Mouse (Mus musculus): Measurements from ENCODE around the gene Slc12a7.
"Not testable (repeated sequence)": the region's sequence is repeated elsewhere in the genome, so short reads cannot be mapped to it uniquely, and the experiment has no call there.

The Slc12a7 gene

GRCm38 (mm10) chr13:73718225-73718624 is 14.7 kb upstream of the Slc12a7 start:
- peak; percentile 86 for DNase-seq (ENCODE audit: low spot score)

DNA sequence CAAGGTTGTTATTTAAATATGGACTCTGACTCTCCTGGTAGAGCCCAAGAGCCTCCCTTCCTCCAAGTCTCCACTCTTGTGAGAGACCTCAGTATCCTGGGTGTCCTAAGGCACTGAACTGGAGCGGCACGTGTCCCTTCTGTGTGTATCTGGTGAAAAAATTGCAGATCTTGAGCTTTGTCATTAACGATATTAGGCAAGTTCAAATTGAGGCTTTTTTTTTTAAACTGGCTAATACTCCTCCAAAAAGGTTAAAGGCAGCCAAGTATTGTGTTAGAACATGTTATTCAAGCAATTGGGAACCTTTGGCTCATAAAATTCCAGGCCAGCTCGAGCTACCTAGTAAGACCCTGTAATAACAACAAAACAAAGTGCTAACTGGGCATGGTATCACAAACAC is 12.7 kb upstream of the Slc12a7 start:
- DNase-seq (ENCODE audit: low spot score): no peak

GRCm38 (mm10) chr13:73723081-73723668 is 9.7 kb upstream of the Slc12a7 start:
- DNase-seq (ENCODE audit: low spot score): peak; percentile 52

- no peak for DNase-seq (ENCODE audit: low spot score)
Measured at GRCm38 (mm10) chr13:73725315-73725714, 7.6 kb upstream of the Slc12a7 start.

DNA sequence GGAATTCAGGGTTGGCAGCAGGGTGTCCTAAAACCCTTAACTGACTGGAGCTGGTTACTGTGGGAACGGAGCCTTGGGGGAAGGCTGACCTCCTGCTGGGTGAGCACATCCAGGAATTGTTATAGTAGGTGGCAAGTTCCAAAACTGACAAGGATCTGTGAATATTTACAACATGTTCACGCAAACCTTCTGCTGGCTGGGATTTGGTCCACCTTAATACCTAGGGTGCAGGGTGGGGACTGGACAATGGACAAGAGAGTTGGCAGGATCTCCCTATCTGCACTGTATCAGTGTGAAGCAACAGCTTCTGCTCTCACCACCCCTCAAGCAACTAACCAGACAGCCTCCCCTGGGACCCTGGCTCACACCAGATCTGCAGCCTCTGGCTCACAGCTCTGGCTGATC is 5.3 kb upstream of the Slc12a7 start:
- no peak for DNase-seq (ENCODE audit: low spot score)

- DNase-seq (ENCODE audit: low spot score): no peak
Measured at GRCm38 (mm10) chr13:73728633-73729032, 4.3 kb upstream of the Slc12a7 start.

- DNase-seq (ENCODE audit: low spot score): no peak
Measured at GRCm38 (mm10) chr13:73730913-73731312, 2.0 kb upstream of the Slc12a7 start.

GRCm38 (mm10) chr13:73732235-73732634 is 659 bp upstream of the Slc12a7 start:
- no peak for DNase-seq (ENCODE audit: low spot score)

DNA sequence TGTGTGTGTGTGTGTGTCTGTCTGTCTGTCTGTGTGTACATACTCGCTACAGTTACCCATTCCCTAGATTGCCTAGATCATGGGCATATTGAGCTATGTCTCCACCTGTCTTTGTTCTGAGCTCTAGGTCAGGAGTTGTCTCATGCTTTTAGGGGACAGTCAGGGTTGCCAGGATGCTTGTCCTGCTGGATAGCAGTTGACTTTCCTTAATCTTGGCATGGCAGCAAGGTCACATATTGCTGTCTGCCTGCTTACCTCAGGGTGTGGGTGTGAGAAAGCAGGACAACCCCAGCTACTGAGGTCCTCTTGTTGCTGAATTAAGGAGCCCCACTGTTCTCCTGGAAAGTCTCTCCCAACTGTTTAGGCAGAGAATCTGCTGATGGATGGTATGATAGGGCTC is 1.5 kb downstream of the Slc12a7 start:
- no peak for DNase-seq (ENCODE audit: low spot score)

GRCm38 (mm10) chr13:73735270-73735669 is 2.4 kb downstream of the Slc12a7 start:
- peak; percentile 80 for DNase-seq (ENCODE audit: low spot score)

- DNase-seq (ENCODE audit: low spot score): no peak
Measured at GRCm38 (mm10) chr13:73735928-73736327, 3.0 kb downstream of the Slc12a7 start.

DNA sequence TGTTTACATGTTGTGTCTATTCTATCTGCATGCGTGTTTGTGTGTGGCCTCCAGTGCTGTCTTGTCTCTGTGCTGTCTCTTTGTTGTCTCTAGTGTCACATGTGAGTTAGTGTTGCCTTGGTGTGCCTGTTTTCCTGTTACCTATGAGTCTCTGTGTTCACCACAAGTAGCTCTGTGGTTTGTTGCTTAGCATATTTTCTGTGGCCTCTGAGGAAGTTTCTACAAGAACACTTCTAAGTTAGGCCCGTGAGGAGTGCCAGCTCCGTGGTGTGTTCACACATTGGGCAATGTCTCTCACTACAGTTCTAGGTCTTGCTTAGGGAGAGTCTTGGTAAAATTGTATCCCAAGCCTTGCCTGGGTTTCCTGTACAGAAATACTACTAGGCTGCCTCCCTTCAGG is 4.0 kb downstream of the Slc12a7 start:
- no peak for DNase-seq (ENCODE audit: low spot score)

- DNase-seq (ENCODE audit: low spot score): not testable (repeated sequence)
Measured at GRCm38 (mm10) chr13:73740399-73740944, 7.6 kb downstream of the Slc12a7 start.

DNA sequence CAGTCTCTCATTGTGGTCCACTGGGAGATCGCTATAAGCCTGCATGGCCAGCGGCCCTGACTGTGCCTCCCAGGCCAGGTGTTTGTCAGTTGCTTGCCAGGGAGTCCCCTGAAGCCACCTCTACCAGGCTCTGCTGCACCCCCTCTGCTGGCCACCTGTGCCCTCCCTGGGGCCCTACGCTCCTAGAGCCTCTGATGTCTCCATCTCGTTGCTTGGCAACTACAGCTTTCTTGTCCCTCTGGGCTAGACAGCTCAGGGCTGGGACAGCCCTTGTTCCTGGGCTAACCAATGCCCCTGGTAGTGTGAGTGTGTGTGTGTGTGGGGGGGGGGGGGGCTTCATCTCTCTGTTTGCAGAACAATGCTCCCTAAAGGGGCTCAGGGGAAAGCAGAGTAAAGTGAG is 10.1 kb downstream of the Slc12a7 start:
- DNase-seq (ENCODE audit: low spot score): no peak

DNA sequence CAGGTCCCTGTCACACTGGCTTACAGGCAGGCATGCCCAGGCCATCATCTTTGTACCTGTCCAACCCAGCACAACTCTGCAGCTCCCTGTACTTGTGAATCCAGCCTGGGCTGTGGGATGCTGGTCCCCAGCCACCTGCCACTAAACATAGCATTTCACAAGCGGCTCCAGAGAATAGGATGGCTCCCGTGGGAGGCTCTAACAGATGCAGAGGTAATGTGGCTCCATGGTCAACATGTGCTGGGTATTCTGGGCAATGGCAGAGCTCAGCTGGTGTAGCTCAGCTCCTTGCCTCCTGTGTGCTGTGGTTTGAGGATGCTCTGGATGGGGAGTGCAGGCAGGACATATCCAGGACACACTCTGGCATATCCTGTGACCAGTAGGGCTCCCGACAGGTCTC is 10.8 kb downstream of the Slc12a7 start:
- DNase-seq (ENCODE audit: low spot score): no peak

GRCm38 (mm10) chr13:73748663-73749440 is 16.0 kb downstream of the Slc12a7 start:
- peak; percentile 70 for DNase-seq (ENCODE audit: low spot score)

DNA sequence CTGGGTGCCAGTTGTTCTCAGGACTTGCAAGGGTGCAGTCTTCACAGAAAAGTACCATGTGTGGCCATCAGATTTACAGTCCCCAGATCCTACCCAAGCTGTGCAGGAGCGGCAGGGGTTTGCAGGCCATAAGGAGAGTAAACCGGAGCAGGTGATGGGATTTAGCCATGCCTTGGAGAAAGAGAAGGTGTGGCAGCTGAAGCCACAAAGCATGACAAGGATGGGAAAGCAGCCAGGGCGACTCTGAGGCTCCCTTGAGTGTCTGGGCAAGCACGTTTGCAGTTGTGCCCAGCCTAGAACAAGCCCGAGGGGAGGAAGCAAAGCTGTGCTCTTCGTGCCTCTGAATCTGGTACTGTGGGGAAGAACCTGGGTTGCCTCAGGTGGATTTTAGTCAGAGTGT is 17.5 kb downstream of the Slc12a7 start:
- peak; percentile 47 for DNase-seq (ENCODE audit: low spot score)

DNA sequence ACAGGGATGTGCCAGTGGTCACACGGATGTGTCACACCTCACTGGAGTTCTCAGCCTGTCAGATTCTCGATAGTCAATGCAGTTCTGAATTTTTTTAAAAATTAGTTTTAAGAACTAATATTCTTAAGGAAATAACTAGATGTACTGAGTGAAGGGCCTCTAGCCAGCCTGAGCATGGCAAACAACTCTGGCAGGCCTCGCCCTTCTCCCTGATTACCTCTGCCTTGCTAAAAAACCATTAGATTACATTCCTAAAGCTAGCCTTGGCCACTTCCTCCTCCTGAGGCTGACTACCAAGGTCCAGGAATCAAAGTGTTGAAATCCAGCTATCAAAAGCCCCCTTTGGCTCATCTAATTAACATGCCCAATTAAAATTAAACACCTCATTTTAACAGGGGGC is 18.4 kb downstream of the Slc12a7 start:
- DNase-seq (ENCODE audit: low spot score): no peak

- DNase-seq (ENCODE audit: low spot score): no peak
Measured at GRCm38 (mm10) chr13:73755809-73756208, 22.9 kb downstream of the Slc12a7 start.

DNA sequence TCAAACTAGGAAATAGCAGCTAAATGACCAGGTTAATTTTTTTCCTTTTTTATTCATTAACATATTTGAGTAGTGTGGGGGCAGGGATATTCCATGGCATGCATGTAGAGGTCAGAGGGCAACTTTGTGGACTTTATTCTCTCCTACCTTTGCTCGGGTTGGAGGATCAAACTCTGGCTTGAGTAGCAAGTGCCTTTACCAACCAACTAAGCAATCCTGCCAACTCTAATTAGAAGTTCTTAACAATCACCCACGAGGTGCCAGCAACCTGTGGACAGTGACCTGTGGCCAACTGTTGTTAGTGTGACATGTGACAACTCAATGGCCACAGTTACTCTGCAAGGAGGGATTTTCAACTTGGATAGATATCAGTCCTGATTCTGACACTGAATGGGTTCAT is 24.0 kb downstream of the Slc12a7 start:
- DNase-seq (ENCODE audit: low spot score): no peak

DNA sequence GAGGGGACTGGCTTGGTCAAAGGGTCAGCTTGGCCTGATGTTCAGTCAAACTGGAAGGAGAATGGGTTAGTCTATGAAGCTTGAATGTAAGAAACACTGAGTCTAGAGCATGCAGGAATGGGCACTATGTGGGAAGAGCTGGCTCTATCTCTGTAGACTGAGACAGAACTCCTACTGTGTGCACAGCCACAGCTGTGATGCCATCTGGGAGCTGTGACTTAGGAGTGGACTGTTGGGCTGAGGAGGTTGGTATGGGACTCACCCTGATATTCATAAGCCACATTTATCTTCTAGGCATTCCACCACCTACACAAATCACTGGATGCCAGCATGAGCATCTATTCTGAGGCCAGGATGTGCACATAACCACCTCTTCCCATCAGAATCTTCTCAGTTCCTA is 24.5 kb downstream of the Slc12a7 start:
- DNase-seq (ENCODE audit: low spot score): no peak

DNA sequence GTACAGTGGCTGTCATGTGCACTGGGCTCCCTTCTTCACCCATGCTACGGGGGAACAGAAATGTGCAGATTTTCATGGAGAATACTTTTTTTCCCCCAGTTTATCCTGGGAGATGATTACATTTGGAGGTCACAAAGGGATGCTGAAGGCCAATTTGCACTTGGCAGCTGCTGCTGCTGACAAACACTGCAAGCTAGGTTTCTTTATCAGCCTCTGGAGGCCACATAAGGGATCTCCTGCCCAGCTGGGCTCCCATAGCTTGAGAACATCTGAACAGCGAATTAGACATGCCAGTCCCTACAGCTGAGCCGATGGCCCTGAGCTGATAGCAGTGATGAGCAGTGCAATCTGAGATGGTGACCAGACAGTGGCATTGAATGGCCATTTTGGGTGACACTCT is 26.7 kb downstream of the Slc12a7 start:
- DNase-seq (ENCODE audit: low spot score): no peak

GRCm38 (mm10) chr13:73760126-73760525 is 27.2 kb downstream of the Slc12a7 start:
- no peak for DNase-seq (ENCODE audit: low spot score)

GRCm38 (mm10) chr13:73762938-73763337 is 30.0 kb downstream of the Slc12a7 start:
- no peak for DNase-seq (ENCODE audit: low spot score)

All from urinary bladder, postnatal 14 days (tissue).